In the genomic region with DNA sequence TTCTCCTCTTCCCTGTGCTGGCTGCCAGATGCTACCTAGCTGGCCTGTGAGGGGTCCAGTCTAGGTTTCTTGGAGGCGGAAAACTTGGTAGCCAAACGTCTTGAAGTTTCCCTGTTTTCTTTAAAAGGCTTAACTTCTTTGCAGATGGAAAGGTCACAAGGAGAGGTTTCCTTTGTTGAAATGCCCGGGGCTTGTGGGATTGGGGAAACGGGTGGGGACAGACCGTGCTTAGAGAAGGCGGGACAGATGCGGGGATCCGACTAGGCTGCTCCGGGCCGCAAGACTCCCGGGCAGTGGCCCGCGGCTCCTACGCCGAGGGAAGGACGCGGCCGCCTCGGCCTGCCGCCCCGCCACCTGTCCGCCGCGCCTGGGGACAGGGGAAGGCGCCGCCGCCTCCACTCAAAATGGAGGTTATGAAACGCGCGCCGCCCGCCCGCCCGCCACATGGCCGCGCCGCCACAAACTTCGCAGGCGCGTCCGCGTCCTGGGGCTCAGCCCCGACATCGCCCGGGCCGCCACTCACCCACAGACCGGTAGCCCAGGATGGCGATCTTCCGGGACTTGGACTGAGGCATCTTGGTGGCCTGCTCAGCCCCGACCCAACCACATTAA, we compare ENCODE assay signal across 8 mouse cellular contexts. TPM values are rescaled to one million over a fixed set of nuclear protein-coding genes. Genes with fewer than 3 reads are reported as not detected.
DNase-seq lines count a peak whose midpoint lies in the region; ATAC-seq lines count a peak whose summit lies in the region.

No protein-coding gene starts in this region.

- WGBS in limb, embryonic 12.5 days: under 1% methylated on average over 49 of the region's 50 CpGs
- WGBS in midbrain, embryonic 12.5 days: 0% methylated on average over 39 of the region's 50 CpGs

- no peaks in the 10 kb centered on the region for H3K27me3 ChIP-seq in limb, embryonic 12.5 days
- H3K27me3 ChIP-seq in midbrain, embryonic 12.5 days: no peaks in the 10 kb centered on the region

- H3K27ac ChIP-seq in limb, embryonic 12.5 days: peak overlapping the region; percentile 99
- peak overlapping the region; percentile 98 for H3K27ac ChIP-seq in midbrain, embryonic 12.5 days (replicated peaks)

- H3K9ac ChIP-seq in limb, embryonic 12.5 days (replicated peaks): peak overlapping the region; percentile 96
- H3K9ac ChIP-seq in midbrain, embryonic 12.5 days (replicated peaks): peak overlapping the region; percentile 96

- H3K4me1 ChIP-seq in limb, embryonic 12.5 days (replicated peaks): peaks cover 21% of the 10 kb centered on the region
- H3K4me1 ChIP-seq in midbrain, embryonic 12.5 days: peaks cover 29% of the 10 kb centered on the region

- no peak for DNase-seq in frontal cortex, postnatal 10 days (ENCODE audit: low spot score in 2 of 2)
- peak; percentile 38 for DNase-seq in 3T3-L1 (ENCODE audit: low read depth, low spot score)
- DNase-seq in c-Kit-positive CD71-positive TER-119-negative erythroid progenitor cells, embryonic 14.5 days (ENCODE audit: low read depth): peak; percentile 29
- DNase-seq in gastrocnemius, postnatal 10 days: peak; percentile 53
- DNase-seq in urinary bladder, postnatal 14 days (ENCODE audit: low spot score): no peak

- no peaks in the 10 kb centered on the region for H3K9me3 ChIP-seq in limb, embryonic 12.5 days
- no peaks in the 10 kb centered on the region for H3K9me3 ChIP-seq in midbrain, embryonic 12.5 days

- ATAC-seq in frontal cortex, adult (ENCODE audit: low TSS enrichment): peak; percentile 18
- no peak for ATAC-seq in limb, embryonic 12.5 days (ENCODE audit: insufficient number of reproducible peaks, insufficient read depth, low FRiP score, low TSS enrichment, low read depth)
- ATAC-seq in midbrain, embryonic 12.5 days (ENCODE audit: low FRiP score, low read depth): peak; percentile 2; the same call in 1 of the 2 replicates

- H3K36me3 ChIP-seq in limb, embryonic 12.5 days: no peaks in the 10 kb centered on the region
- no peaks in the 10 kb centered on the region for H3K36me3 ChIP-seq in midbrain, embryonic 12.5 days

- peak overlapping the region; percentile 91 for H3K4me3 ChIP-seq in limb, embryonic 12.5 days (replicated peaks)
- H3K4me3 ChIP-seq in midbrain, embryonic 12.5 days: peak overlapping the region; percentile 95

- H3K4me2 ChIP-seq in limb, embryonic 12.5 days: peak overlapping the region; percentile 85
- peak overlapping the region; percentile 87 for H3K4me2 ChIP-seq in midbrain, embryonic 12.5 days (replicated peaks)

RNA-seq across cellular contexts. Expression of gene Rheb, which starts 0.7 kb away (rescaled TPM):
- 10 to 100 TPM; 62.2 to 62.8 TPM for total RNA-seq in gastrocnemius, postnatal 10 days (2021)
- polyA plus RNA-seq in limb, embryonic 12.5 days (2016; fragmentation: Nextera tagmentation; extraction: Ambion mirVana): 199 and 201 TPM in 2 replicates
- 181 and 189 TPM in 2 replicates for polyA plus RNA-seq in midbrain, embryonic 12.5 days (2016; fragmentation: Nextera tagmentation; extraction: Ambion mirVana)

Comparison
In these comparisons a context has a peak if more than half of its experiments do, and no peak if none do; other contexts are left out.
1. DNase-seq: peak in 3T3-L1 (single experiment), c-Kit-positive CD71-positive TER-119-negative erythroid progenitor cells, embryonic 14.5 days (single experiment) and gastrocnemius, postnatal 10 days (single experiment); none in frontal cortex, postnatal 10 days (0 of 2) and urinary bladder, postnatal 14 days (single experiment).